Mouse (Mus musculus) kidney, adult 8-10 months (tissue): ENCODE results near the gene Brpf3.
"Not testable (repeated sequence)": the region's sequence is repeated elsewhere in the genome, so short reads cannot be mapped to it uniquely, and the experiment has no call there.

ENCODE experiments used
- DNase-seq, 2 experiments: peaks; one replicate each; pipeline ENCODE4 v3.0.0; 2022

Gene Brpf3

GRCm38 (mm10) chr17:28799291-28800160, 1.4 kb upstream of the Brpf3 start:
- no peak for DNase-seq

GRCm38 (mm10) chr17:28800281-28800670, 614 bp upstream of the Brpf3 start:
- DNase-seq: peak in 1 of 2 experiments; percentile 40

- DNase-seq: peak; percentile 98 to 99
These were observed 650 bp downstream of the Brpf3 start for GRCm38 (mm10) chr17:28801474-28802005.

- DNase-seq: no peak
These were observed 1.2 kb downstream of the Brpf3 start for GRCm38 (mm10) chr17:28802006-28802481.

- DNase-seq: no peak
These were observed 2.4 kb downstream of the Brpf3 start for GRCm38 (mm10) chr17:28803316-28803715.

GRCm38 (mm10) chr17:28804973-28805372, 4.1 kb downstream of the Brpf3 start:
- no peak for DNase-seq

- DNase-seq: no peak
These were observed 5.9 kb downstream of the Brpf3 start for GRCm38 (mm10) chr17:28806770-28807169.

- DNase-seq: peak in 1 of 2 experiments; percentile 51
These were observed 7.8 kb downstream of the Brpf3 start for GRCm38 (mm10) chr17:28808714-28809113.

GRCm38 (mm10) chr17:28809175-28809831, 8.4 kb downstream of the Brpf3 start:
- DNase-seq: no peak

- DNase-seq: peak; percentile 36 to 57
These were observed 11.5 kb downstream of the Brpf3 start for GRCm38 (mm10) chr17:28812345-28812744.

- peak; percentile 39 to 46 for DNase-seq
These were observed 13.7 kb downstream of the Brpf3 start for GRCm38 (mm10) chr17:28814529-28815097.

- no peak for DNase-seq
These were observed 14.6 kb downstream of the Brpf3 start for GRCm38 (mm10) chr17:28815384-28816004.

GRCm38 (mm10) chr17:28816326-28816725, 15.4 kb downstream of the Brpf3 start:
- DNase-seq: not testable (repeated sequence)

- no peak for DNase-seq
These were observed 16.3 kb downstream of the Brpf3 start for GRCm38 (mm10) chr17:28816875-28817811.

GRCm38 (mm10) chr17:28820189-28820588, 19.3 kb downstream of the Brpf3 start:
- no peak for DNase-seq

GRCm38 (mm10) chr17:28823004-28823745, 22.3 kb downstream of the Brpf3 start:
- no peak for DNase-seq

GRCm38 (mm10) chr17:28823749-28824148, 22.9 kb downstream of the Brpf3 start:
- DNase-seq: no peak

GRCm38 (mm10) chr17:28824896-28825295, 24.0 kb downstream of the Brpf3 start:
- DNase-seq: no peak

- DNase-seq: no peak
These were observed 24.6 kb downstream of the Brpf3 start for GRCm38 (mm10) chr17:28825359-28826041.

GRCm38 (mm10) chr17:28827665-28828231, 26.9 kb downstream of the Brpf3 start:
- DNase-seq: no peak
